Mouse (Mus musculus) v-Abl transformed pro-B cells (cell line): ENCODE data around the gene Zfhx3.

Experiments used
- in situ Hi-C, 2 experiments: fragments of 400-800 bp; cut with MboI; formaldehyde crosslinking; loops; one replicate each; pipeline ENCODE4 v1.15.1; 2025; ENCODE audit not compliant: unreplicated experiment in 2 of 2

Zfhx3 gene

DNA sequence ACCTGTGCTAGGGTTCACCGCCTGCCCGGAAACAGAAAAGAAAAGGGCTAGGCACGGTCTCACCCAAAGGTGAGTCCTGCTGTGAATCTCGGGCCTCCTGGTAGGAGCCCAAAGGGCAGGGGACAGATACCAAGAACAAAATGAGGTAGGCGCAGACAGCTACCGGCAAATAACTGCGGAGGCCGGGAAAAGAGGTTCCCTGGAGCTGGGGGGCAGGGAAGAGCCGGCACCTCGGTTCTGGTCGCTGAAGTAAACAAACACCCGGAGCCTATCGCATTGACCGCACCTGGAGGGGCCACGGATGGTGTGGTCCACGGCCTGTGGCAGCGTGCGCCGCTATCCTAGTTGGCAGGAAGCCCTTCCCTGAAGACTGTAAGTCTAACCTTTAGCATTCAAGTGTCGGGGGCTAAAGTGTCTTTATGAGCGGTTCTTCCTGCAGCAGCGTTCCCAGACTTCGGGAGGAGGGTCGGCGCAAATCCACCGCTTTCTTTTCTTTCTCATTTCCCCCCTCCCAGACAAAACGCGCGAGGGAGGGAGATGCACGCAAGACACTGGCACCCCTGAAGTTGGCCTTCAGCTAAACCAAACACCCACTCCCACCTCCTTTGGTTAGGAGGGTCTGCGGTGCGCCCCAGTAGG, 752.9 kb downstream of the Zfhx3 start:
- in situ Hi-C loops, result no loop called here

DNA sequence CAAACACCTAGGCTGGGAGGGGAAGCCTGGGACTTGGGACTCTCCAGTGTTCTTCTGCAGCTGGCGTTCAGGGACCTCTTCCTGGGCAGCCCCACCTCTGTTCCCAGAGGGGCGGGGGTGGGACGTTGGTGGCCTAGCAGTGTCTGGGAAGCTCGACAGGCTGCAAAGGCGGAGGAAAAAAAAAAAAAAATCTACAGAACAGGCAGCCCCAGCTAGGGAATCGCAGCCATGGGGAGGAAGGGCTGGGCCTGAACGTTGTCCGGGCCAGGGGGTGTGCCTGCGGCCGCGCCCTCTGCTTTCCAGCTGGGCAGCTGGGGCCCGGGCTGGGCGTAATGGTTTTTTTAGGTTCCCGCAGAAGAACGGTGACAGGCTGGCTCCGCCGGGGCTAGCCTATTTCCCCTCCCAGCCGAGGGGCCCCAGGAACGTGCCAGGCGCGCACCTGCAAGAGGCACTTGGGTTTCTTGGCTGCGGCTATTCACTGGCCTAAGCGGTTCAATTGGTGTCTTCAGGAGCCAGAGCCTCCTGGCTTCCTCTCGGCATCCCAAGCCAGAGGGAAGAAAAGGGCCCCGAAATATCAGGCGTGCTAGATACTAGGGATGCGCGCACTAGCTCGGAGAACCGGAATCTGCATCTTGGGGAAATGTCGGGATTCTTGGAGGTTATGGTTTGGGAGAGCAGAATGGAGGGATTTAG, 753.6 kb downstream of the Zfhx3 start:
- in situ Hi-C loops, result no loop called here

- in situ Hi-C loops, result no loop called here
These were observed 754.4 kb downstream of the Zfhx3 start for GRCm38 (mm10) chr8:108696631-108697410.

DNA sequence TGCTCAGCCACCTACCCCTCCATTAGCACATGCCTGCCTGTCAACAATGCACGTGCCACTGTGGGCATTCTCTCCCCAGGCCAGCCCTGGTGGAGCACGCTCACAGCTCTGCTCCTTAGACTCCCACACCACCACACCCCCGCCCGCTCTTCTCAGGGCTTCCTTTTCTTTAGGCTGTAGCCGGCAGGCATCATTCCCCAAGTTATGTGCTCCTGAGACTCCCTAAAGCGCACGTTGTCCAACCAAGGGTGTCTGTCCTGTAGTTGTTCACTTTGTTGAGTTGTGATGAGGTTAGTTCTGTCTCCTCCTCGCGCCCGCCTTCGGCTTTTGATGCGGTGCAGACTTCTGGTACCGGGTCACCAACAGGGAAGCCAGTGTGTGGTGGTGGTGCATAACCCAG, 755.1 kb downstream of the Zfhx3 start:
- in situ Hi-C loops, result no loop called here

DNA sequence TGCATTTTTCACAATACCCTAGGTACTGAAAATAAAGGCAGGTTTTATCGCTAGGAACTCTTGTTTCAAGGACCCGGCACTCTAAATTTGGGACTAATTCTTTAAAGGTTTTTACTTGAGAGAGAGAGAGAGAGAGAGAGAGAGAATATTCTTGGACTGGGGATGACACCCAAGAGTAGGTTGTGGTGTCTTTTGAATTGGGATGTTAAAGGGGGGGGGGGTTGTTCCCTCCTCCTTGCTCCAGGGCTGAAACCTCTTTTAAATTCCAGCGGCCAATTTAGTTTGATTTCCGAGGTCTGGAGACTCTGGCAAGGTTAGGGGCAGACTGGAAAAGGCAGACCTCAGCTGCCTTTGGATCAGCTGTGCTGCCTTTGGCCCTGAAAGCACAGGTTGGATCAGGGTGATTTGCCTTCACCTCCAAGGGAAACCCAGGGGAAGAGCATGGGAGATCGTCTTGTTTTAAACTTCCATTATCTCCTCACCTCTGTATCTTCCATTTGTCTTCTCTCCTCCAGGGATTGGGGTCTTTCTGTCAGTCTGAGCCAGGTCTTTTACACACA, 755.7 kb downstream of the Zfhx3 start:
- in situ Hi-C loops, result no loop called here

- in situ Hi-C loops, result no loop called here
These were observed 756.6 kb downstream of the Zfhx3 start for GRCm38 (mm10) chr8:108699011-108699410.

GRCm38 (mm10) chr8:108699454-108700345, 757.3 kb downstream of the Zfhx3 start:
- in situ Hi-C loops, result no loop called here

GRCm38 (mm10) chr8:108701381-108702175, 759.1 kb downstream of the Zfhx3 start:
- in situ Hi-C loops, result no loop called here

- in situ Hi-C loops, result no loop called here
These were observed 759.8 kb downstream of the Zfhx3 start for GRCm38 (mm10) chr8:108702201-108702600.

DNA sequence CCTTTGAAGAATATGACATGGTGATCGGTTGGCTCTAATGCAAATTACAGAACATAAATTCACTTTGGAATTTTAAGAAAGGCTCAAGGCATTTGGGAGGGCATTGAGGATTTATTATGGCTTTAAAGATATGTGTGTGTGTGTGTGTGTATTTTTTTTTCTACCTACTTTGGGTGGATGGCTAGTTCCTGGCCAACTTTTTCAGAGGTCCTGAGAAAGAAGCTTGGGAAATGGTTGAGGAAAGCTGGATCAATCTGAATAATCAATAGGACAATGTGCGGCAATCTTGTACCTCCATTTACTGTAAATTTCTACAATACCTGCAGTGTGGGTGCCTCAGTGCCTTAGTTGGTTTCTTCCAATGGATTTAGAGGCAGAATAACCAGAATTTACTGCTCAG, 763.3 kb downstream of the Zfhx3 start:
- in situ Hi-C loops, result no loop called here

- in situ Hi-C loops, result no loop called here
These were observed 764.0 kb downstream of the Zfhx3 start for GRCm38 (mm10) chr8:108706491-108706847.

- in situ Hi-C loops, result no loop called here
These were observed 764.6 kb downstream of the Zfhx3 start for GRCm38 (mm10) chr8:108706848-108707541.

GRCm38 (mm10) chr8:108707576-108708281, 765.3 kb downstream of the Zfhx3 start:
- in situ Hi-C loops, result no loop called here

DNA sequence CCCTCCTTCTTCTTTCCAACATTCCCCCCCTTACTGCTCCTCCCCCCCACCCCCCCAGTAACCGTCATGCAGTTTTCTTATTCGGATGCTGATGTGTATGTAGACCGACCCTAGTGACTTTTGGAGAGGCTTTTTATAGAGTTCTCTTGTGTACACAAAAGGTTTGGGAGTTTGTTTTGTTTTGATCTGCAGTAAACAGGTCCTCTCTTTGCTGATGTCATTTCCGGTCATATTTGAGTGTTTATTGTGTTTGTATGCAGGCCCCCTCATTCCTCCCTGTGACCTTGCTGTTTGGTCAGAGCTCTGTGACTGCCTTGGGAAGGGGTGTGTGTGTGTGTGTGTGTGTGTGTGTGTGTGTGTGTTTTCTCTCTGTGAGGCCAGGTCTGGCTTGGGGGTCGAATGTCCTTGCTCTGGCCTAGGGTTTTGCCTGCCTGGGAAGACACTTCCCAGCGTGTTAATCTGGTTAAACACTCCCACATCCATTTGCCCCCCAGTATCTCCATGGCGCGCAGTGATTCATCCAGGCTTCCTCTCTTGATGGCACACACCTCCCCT, 766.5 kb downstream of the Zfhx3 start:
- in situ Hi-C loops, result no loop called here

- in situ Hi-C loops, result no loop called here
These were observed 767.0 kb downstream of the Zfhx3 start for GRCm38 (mm10) chr8:108709441-108709840.

- in situ Hi-C loops, result no loop called here
These were observed 767.6 kb downstream of the Zfhx3 start for GRCm38 (mm10) chr8:108709928-108710606.

DNA sequence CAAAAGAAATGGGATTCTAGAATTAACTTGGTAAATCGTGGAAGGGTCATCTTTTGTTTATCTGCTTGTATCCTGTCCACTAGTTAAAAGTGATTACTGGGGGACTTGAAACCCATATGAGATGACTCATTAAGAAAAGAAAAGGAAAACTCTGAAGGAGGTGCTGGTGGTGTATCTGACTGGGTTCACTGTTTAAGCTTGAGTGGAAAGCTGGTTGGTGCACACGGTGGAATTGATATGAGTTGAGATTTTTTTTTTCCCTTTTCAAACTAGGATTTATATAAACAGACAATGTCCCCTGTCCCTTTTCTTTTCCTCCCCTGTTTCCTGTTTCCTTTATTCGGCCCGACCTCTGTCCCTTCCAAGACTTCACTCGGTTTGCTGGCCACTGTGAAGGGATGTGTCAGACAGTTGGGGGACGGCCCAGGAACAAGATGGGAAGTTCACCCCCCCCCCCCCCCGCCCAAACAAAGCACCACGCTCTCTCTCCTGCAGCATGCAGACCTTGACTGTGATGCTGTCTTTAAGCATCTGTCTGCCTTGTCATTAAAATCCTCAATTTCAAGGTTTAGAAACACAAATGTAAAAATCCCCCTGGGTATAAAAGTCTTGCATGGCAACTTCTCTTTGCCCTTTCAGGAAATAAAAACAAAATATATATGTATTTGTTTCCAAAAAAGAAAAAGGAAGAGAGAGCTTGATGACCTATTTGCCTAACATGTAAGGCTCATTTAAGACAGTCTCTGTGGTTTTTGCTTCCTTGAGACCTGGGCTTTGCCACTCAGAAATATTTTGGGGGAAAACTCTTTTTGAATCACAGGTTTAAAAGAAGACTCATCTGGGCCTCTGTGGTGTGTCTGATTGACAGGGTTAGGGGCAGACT, 768.4 kb downstream of the Zfhx3 start:
- in situ Hi-C loops, result no loop called here
